7 mouse cellular contexts compared by ENCODE assay signal in genomic region chr19:4153232-4153654, GRCm38 (mm10). TPM values are rescaled to one million over a fixed set of nuclear protein-coding genes. Genes with fewer than 3 reads are reported as not detected.
A peak's percentile ranks its signal among the peaks of the same experiment; 100 is the strongest.
DNase-seq lines count a peak whose midpoint lies in the region; TF ChIP-seq lines count a peak whose summit lies in the region.

Ptprcap (plus strand) TSS chr19:4153604.

- TF ChIP-seq POLR2A in lung, adult 2 months (IDR thresholded peaks at IDR 0.05; ENCODE audit: borderline replicate concordance, extremely low read depth, low read depth, low read length), result no peak
- TF ChIP-seq POLR2A in embryonic fibroblast, embryonic 13.5 days (IDR thresholded peaks at IDR 0.05; ENCODE audit: low read depth, low read length), result 0 out of 2 replicates have a peak, but pooled peaks have one; percentile 11

- TF ChIP-seq CTCF in lung, adult 2 months (IDR thresholded peaks at IDR 0.05; ENCODE audit: insufficient read depth, low read length), result no peak
- TF ChIP-seq CTCF in embryonic fibroblast, embryonic 13.5 days (IDR thresholded peaks at IDR 0.05; ENCODE audit: borderline replicate concordance, insufficient read depth, low read length), result no peak

- H3K36me3 ChIP-seq in megakaryocyte, embryonic 14.5 days (replicated peaks; ENCODE audit: low read length), result peaks cover 92% of the 10 kb centered on the region

- peaks cover 8% of the 10 kb centered on the region for H3K4me1 ChIP-seq in lung, adult 2 months (ENCODE audit: control insufficient read depth, insufficient read depth, low read length)
- no peaks in the 10 kb centered on the region for H3K4me1 ChIP-seq in embryonic fibroblast, embryonic 13.5 days (ENCODE audit: control insufficient read depth, insufficient read depth, low read length)
- H3K4me1 ChIP-seq in megakaryocyte, embryonic 14.5 days, result peaks cover 94% of the 10 kb centered on the region

- no peak for DNase-seq in lung, adult 2 months
- DNase-seq in lung, postnatal 36 days, result no peak
- DNase-seq in cerebellum, adult 11 months, result peak; percentile 67
- DNase-seq in c-Kit-positive CD71-positive TER-119-positive erythroid progenitor cells, embryonic 14.5 days (ENCODE audit: low spot score), result no peak
- no peak for DNase-seq in lung, postnatal 4 days

- no peaks in the 10 kb centered on the region for H3K9me3 ChIP-seq in megakaryocyte, embryonic 14.5 days

- no peak within 1 kb of the TSS for H3K4me3 ChIP-seq in lung, adult 2 months (replicated peaks; ENCODE audit: extremely low read depth, low read depth, low read length)
- no peak within 1 kb of the TSS for H3K4me3 ChIP-seq in embryonic fibroblast, embryonic 13.5 days (ENCODE audit: insufficient read depth, low read length)
- H3K4me3 ChIP-seq in megakaryocyte, embryonic 14.5 days (replicated peaks), result peak within 1 kb of the TSS; percentile 81

- no peak within 1 kb of the TSS for H3K27ac ChIP-seq in embryonic fibroblast, embryonic 13.5 days (ENCODE audit: insufficient read depth, low read length)

- H3K27me3 ChIP-seq in megakaryocyte, embryonic 14.5 days (replicated peaks), result no peaks in the 10 kb centered on the region

- 65% methylated on average over 11 of the region's 11 CpGs for WGBS in lung, adult 2 months

RNA-seq across cellular contexts. Expression of gene Ptprcap, which starts in this region (rescaled TPM):
- polyA plus RNA-seq in lung, adult 2 months (2012; rRNA removed), result 55.0 and 75.4 TPM in 2 replicates
- polyA plus RNA-seq in embryonic fibroblast, embryonic 13.5 days (2011; ENCODE audit: insufficient read length, low read depth, missing spikeins), result 0.50 TPM in 1 of 2 replicates, not detected in the other
- polyA plus RNA-seq in megakaryocyte, embryonic 14.5 days (2012; ENCODE audit: insufficient read depth, low replicate concordance), result 777 and 793 TPM in 2 replicates

Comparison
In these comparisons a context has a peak if more than half of its experiments do, and no peak if none do; other contexts are left out.
1. RNA of gene Ptprcap (polyA plus RNA-seq): 777 to 793 TPM in megakaryocyte, embryonic 14.5 days and 55.0 to 75.4 TPM in lung, adult 2 months; 0.50 TPM in embryonic fibroblast, embryonic 13.5 days; every median in the first group is over 10 times any median in the second.
2. RNA of gene Ptprcap (polyA plus RNA-seq): 777 to 793 TPM in megakaryocyte, embryonic 14.5 days; 55.0 to 75.4 TPM in lung, adult 2 months; every median in the first group is over 10 times any median in the second.